Mouse (Mus musculus) liver, embryonic 11.5 days (tissue): ENCODE data around the gene Pla2g4e. TPM values are rescaled to one million over a fixed set of nuclear protein-coding genes. Genes with fewer than 3 reads are reported as not detected.

Experiments used
- polyA plus RNA-seq: library from polyadenylated mRNA; unstranded; fragments of >200 nt; fragmentation: Nextera tagmentation; extraction: Ambion mirVana; gene quantifications from 2 replicates; pipeline ENCODE4 v1.2.1, GENCODE M21; 2014

Gene Pla2g4e
- polyA plus RNA-seq, 1 experiment from 2014 or later = not detected

Other genes starting within 250 kb of the Pla2g4e start
- 13.5 and 16.3 TPM in 2 replicates for gene Jmjd7, start 217.9 kb downstream of the Pla2g4e start, polyA plus RNA-seq
- 1.1 and 1.9 TPM in 2 replicates for gene Gm28042, start 217.8 kb downstream of the Pla2g4e start, polyA plus RNA-seq
- 1.9 and 2.3 TPM in 2 replicates for gene Pla2g4b, start 211.9 kb downstream of the Pla2g4e start, polyA plus RNA-seq
- 24.1 and 26.7 TPM in 2 replicates for gene Ehd4, start 90.7 kb downstream of the Pla2g4e start, polyA plus RNA-seq
- not detected in 2 replicates for gene Pla2g4d, start 43.9 kb upstream of the Pla2g4e start, polyA plus RNA-seq
- 0.10 TPM in 1 of 2 replicates, not detected in the other for gene Pla2g4f, start 68.8 kb upstream of the Pla2g4e start, polyA plus RNA-seq
- gene Vps39, start 107.8 kb upstream of the Pla2g4e start, polyA plus RNA-seq = 15.5 and 19.8 TPM in 2 replicates
- gene Ganc, start 158.6 kb upstream of the Pla2g4e start, polyA plus RNA-seq = 7.8 and 8.5 TPM in 2 replicates
- gene Tmem87a, start 158.8 kb upstream of the Pla2g4e start, polyA plus RNA-seq = 7.1 and 9.2 TPM in 2 replicates
- gene Capn3, start 210.7 kb upstream of the Pla2g4e start, polyA plus RNA-seq = 6.3 and 7.5 TPM in 2 replicates